In genomic region chr19:23531899-23532298, GRCm38 (mm10) we compare ENCODE assay signal across 12 mouse cellular contexts.
DNase-seq lines count a peak whose midpoint lies in the region; TF ChIP-seq lines count a peak whose summit lies in the region.
"Had no signal": no experiment of that assay in that cellular context is flagged by ENCODE, and none has a peak within 500 bp of the region (broad histone marks: within the 10 kb centered on the region; RNA-seq: fewer than 3 reads in every experiment).

No protein-coding gene starts in this region.

- TF ChIP-seq EP300 in heart, adult 2 months (IDR thresholded peaks at IDR 0.05; ENCODE audit: insufficient read depth, low read depth, low read length): no peak

- H3K9ac ChIP-seq in heart, adult 2 months (ENCODE audit: low read depth, low read length): no peak overlapping the region
- H3K9ac ChIP-seq: embryonic facial prominence, embryonic 15.5 days had no signal

- no peaks in the 10 kb centered on the region for H3K27me3 ChIP-seq in heart, adult 2 months (ENCODE audit: control insufficient read depth, insufficient read depth, low read length)
- no peaks in the 10 kb centered on the region for H3K27me3 ChIP-seq in heart, embryonic 10.5 days (ENCODE audit: insufficient read depth, poor library complexity, severe bottlenecking)
- H3K27me3 ChIP-seq: embryonic facial prominence, embryonic 15.5 days had no signal

- 44% methylated on average over 4 of the region's 4 CpGs for WGBS in heart, adult 2 months
- WGBS in heart, embryonic 10.5 days: 55% methylated on average over 4 of the region's 4 CpGs

- no peaks in the 10 kb centered on the region for H3K9me3 ChIP-seq in heart, embryonic 10.5 days
- H3K9me3 ChIP-seq: embryonic facial prominence, embryonic 15.5 days had no signal

- H3K4me1 ChIP-seq in heart, adult 2 months (ENCODE audit: control insufficient read depth, insufficient read depth, low read length): peaks cover 1% of the 10 kb centered on the region; the same call in 1 of the 2 replicates
- H3K4me1 ChIP-seq in heart, embryonic 10.5 days: no peaks in the 10 kb centered on the region
- H3K4me1 ChIP-seq: embryonic facial prominence, embryonic 15.5 days had no signal

- intact Hi-C loops in heart, adult 2 months (cut with DNase I): no loop called here

- no peak for TF ChIP-seq CTCF in heart, adult 2 months (IDR thresholded peaks at IDR 0.05)

- peak; percentile 33 to 48 for DNase-seq in heart, adult 2 months
- DNase-seq in heart, embryonic 10.5 days (ENCODE audit: low spot score): no peak
- peak; percentile 60 to 69 for DNase-seq in right cerebral cortex, postnatal 10 days (ENCODE audit: low spot score in 2 of 2)
- DNase-seq in right cerebral cortex, postnatal 14 days: no peak
- DNase-seq in heart, postnatal 4 days: peak; percentile 28
- DNase-seq in thymus, postnatal 0 days (ENCODE audit: low spot score): no peak
- DNase-seq in kidney, postnatal 10 days: no peak
- DNase-seq: cerebellum, adult 11 months; gastrocnemius, postnatal 10 days; kidney, postnatal 4 days; thymus, adult 18-20 months had no signal

- no peak overlapping the region for H3K4me3 ChIP-seq in heart, adult 2 months
- no peak overlapping the region for H3K4me3 ChIP-seq in heart, embryonic 10.5 days
- H3K4me3 ChIP-seq: embryonic facial prominence, embryonic 15.5 days had no signal

- H3K36me3 ChIP-seq in heart, adult 2 months (ENCODE audit: control insufficient read depth, insufficient read depth, low read length): no peaks in the 10 kb centered on the region
- H3K36me3 ChIP-seq in heart, embryonic 10.5 days: no peaks in the 10 kb centered on the region
- H3K36me3 ChIP-seq: embryonic facial prominence, embryonic 15.5 days had no signal

- no peaks in the 10 kb centered on the region for H3K79me2 ChIP-seq in heart, adult 2 months (replicated peaks; ENCODE audit: control insufficient read depth, insufficient read depth, low read length)

- no peak overlapping the region for H3K27ac ChIP-seq in heart, adult 2 months
- H3K27ac ChIP-seq in heart, embryonic 10.5 days: no peak overlapping the region
- H3K27ac ChIP-seq: embryonic facial prominence, embryonic 15.5 days had no signal

- no peak for TF ChIP-seq POLR2A in heart, adult 2 months (IDR thresholded peaks at IDR 0.05; ENCODE audit: insufficient read depth, low read depth, low read length)

Comparison
In these comparisons a context has a peak if more than half of its experiments do, and no peak if none do; other contexts are left out.
1. DNase-seq: peak in heart, adult 2 months (2 of 2), right cerebral cortex, postnatal 10 days (2 of 2) and heart, postnatal 4 days (single experiment); none in heart, embryonic 10.5 days (single experiment), right cerebral cortex, postnatal 14 days (single experiment), thymus, postnatal 0 days (single experiment) and kidney, postnatal 10 days (single experiment).